Mouse (Mus musculus) left cerebral cortex, postnatal 36 days (tissue): ENCODE results near the gene Mast3. TPM values are rescaled to one million over a fixed set of nuclear protein-coding genes. Genes with fewer than 3 reads are reported as not detected.

ENCODE experiments used
- DNase-seq, 2 experiments: peaks; one replicate each; pipeline ENCODE4 v3.0.0; 2021 to 2022; ENCODE audit warnings: low spot score in 2 of 2, mixed read lengths in 1 of 2
- intact Hi-C: fragments of 180-260 bp; cut with DNase I; formaldehyde crosslinking; loops from one replicate; pipeline ENCODE4 v1.15.1; 2025
- total RNA-seq, 2 experiments: library from RNA; stranded (reverse); gene quantifications; 2 replicates each; pipeline ENCODE4 v1.2.3; 2021

Mast3 gene
- total RNA-seq, 2 experiments from 2014 or later = 312 to 338 TPM

DNA sequence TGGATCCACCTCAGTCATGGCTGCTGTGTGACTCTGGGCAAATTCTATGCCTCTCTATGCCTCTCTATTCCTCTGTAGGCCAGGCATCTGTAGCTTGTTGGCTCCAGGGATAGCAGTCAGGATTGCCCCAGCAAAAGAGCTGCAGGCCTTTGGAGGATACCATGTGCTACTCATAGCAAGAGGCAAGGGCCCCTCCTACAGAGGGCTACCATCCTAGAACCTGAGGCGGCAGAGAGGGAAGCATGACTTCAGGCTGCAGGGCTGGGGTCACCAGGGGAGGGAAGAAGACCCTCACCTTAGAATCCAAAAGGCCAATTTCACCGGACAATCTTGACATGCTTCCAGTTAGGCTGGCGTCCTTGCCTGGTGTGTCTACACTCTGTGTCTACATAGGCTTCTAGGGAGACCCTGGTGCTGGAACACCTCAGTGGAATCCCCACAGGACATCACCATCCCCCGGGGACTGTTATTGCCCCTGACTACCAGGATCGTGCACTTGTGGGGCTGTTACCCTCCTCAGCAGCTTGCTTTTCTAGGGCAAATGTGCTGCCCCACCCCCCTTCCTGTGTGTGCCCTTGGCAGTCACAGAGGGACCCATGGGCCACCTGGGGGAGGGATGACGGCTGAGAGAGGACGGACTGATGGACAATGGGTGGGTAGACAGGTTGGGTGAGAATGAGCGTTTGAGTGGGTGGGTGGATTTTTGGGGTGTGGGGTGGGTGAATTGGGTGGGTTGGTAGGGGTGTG is 4.3 kb upstream of the Mast3 start:
- intact Hi-C loops = no loop called here
- DNase-seq = no peak

DNA sequence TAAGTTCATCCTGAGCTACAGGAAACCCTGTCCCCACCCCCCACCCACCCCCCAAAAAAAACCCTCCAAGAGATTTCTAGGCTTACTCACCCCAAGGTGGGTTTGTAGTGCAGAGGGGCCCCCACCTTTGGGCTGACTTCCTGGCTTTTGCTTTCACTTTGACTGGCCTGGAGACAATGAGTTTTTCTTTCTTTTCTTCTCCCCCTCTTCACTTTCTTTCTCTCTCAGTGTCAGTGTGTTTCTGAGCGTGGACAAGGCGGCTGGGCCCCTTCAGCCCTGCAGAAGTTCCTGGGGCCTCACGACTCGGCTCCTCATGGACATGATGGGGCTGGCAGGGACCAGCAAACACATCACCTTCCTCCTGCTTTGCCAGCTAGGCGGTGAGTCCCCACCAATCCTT is 3.4 kb upstream of the Mast3 start, which contains the start of gene Il12rb1:
TSS of gene Il12rb1 (plus strand) at position 211 of the 400 bp plus-strand sequence.
- no peak for DNase-seq
- intact Hi-C loops = no loop called here

DNA sequence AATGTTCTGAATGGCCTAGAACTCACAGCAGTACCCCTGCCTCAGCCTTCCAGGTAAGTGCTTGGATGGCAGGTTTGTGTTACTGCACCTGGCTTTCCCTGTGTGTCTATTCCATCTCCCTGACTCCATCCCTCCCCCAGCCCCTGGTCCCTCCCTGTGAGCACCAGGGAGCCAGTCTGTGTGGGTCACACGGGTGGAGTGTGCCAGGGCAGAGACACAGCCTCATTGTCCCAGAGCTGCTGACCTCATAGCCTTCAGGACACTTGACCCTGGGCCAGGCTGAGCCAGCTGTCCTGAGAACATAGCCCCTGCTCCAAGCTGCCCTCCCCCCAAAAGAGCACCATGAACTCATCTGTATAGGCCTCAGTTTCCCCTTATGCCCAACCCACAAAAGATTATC is 2.5 kb upstream of the Mast3 start:
- DNase-seq = no peak
- intact Hi-C loops = no loop called here

DNA sequence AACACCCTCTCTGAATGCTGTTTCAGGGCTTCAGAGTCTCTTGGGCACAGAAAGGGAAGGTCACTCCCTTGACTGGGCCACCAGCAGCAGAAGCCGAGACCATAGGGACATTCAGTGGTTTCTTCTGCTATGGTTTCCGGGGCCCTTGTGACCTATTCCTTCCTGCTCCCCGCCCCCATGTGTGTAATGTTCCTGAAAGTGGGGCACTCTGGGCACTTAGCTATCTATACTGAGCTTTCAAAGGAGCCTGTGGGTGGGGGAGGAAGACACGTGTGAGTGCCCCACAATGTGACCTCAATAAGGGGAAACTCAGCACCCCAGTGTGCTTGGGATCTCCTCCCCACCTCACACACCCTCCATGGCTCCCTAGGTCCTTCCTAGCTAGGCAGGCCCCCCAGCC is 1.7 kb upstream of the Mast3 start:
- no peak for DNase-seq
- intact Hi-C loops = no loop called here

DNA sequence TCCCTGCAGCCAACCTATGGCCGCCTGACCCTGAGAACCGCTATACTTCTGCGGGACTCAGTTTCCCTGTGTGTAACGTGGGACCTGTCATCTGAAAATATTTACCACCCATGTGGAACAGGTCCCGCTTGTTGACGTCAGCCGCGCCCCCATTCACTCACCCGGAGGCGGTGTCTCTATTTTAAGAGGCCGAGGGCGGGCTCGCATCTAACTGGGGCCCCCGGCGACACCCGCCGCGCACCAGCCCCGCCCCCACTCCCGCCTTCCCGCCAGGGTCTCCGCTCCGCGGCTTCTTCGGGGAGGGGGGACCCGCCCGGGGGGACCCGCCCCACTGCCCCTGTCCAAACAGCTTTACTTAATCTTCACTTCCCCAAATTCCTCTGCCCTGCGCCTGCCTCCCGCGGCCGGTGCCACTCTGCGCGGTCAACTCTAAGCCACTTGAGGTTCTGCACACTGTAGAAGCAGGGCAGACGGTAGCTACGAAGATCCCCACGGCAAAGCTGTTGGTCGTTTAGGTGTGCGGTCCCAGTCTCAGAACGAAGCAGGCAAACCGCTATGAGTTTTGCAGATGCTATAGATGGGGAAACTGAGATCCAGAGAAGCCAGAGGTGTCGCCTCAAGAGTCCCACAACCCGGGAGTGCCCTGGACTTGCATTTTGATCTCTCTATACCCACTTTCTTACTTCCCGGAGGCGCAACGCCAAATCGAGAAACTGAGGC is 933 bp downstream of the Mast3 start:
- intact Hi-C loops = no loop called here
- peak; percentile 69 to 87 for DNase-seq

DNA sequence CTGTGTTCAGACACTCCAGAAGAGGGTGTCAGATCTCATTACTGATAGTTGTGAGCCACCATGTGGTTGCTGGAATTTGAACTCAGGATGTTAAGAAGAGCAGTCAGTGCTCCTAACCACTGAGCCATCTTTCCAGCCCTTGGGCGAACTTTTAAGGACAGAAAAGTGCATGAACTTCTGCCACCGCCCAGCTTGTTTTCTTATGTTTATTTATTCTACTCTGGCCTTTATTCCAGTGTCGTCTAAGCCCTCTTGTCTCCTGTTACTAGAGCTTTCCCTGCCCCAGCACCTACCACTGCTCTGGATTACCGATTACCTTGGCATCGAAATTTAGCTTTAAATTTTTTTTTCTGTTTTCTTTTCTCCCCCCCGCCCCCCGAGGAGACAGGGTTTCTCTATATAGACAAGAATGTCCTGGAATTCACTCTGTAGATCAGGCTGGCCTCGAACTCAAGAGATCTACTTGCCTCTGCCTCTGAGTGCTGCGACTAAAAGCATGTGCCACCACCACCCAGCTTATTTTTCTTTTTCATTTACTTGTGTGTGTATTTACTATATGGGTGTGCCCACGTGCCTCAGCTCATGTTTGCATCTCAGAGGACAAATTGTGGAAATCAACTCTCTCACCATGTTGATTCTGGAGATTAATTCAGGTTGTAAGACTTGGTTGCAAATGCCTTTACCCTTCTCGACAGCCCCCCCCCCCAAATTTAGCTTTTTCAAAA is 1.9 kb downstream of the Mast3 start:
- intact Hi-C loops = no loop called here
- no peak for DNase-seq

DNA sequence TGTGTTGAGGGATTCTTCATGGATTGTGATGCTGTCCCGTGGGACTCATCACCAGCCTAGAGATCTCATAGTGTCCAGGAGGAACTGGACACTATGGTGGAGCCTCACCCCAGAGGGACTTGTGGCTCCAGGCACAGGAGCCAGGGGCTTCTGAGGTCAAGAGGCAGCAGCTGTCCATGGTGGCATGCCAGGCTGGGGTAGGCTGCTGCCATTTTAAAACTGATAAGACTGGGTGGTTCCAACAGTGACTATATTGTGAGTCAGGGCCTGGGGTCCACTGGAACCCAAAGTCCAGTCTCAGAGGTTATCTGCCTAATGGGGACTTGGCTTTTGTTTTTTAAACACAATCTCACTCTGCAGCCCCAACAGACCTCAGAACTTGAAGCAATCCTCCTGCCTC is 3.0 kb downstream of the Mast3 start:
- intact Hi-C loops = no loop called here
- no peak for DNase-seq

DNA sequence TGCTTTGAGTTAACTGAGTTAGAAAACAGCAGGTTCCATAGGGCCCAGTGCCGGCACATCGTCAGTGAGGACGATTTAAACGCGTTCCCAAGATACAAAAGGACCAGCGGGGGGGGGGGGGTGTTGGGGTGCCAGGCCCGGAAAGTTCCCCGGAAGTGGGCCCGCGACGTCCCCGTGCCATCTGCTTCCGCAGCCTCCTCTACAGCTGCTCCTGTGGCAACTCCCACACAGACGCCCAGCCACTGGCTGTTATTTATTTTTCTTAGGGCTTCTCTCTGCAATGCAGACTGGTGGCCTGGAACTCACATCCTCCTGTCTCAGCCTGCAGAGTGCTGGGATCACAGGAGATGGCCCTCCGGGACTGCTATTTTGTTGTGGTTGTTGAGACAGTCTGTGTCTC is 3.7 kb downstream of the Mast3 start:
- DNase-seq = peak; percentile 81 to 85
- intact Hi-C loops = no loop called here

DNA sequence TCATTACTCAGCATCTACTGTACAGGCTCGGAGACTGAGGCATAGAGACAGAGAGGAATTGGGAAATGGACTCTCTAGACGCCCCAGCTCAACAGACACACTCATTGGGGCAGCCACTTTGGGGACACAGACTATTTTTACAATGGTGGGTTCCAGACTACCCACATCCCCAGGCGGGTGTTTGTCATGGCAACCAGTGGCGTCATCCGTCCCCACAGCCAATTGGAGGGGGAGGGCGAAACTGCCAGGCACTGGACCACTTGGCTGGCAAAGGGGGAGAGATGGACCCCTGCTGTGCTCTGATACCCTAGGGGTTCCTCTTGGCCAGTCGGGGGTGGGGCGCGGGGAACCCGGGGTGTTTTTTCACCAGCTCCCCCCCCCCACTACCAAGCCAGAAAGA is 4.2 kb downstream of the Mast3 start:
- intact Hi-C loops = no loop called here
- DNase-seq = peak; percentile 68 to 71

DNA sequence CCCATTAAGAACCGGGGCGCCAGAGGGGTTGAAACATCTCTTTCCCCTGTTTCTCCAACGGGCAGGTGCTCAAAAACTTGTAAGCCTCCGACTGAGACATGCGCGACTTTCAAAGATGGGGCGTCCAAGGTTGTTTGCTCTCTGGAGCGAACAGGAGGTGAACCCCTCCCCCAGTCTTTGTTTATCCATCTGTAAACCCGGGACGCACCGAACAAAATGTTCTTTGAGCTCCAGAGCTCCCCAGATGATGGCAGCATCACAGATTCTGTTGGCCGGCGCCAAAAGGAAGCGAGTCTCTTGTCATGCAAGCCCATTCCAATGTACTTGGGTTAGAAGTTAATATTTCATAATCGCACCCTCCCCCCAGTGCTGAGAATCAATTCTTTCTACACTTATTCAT is 6.6 kb downstream of the Mast3 start:
- DNase-seq = peak in 1 of 2 experiments; percentile 58
- intact Hi-C loops = loop anchor here (5.0 kb wide), 1 partner anchor 36 kb away; the partner anchor contains the start of gene Mpv17l2

DNA sequence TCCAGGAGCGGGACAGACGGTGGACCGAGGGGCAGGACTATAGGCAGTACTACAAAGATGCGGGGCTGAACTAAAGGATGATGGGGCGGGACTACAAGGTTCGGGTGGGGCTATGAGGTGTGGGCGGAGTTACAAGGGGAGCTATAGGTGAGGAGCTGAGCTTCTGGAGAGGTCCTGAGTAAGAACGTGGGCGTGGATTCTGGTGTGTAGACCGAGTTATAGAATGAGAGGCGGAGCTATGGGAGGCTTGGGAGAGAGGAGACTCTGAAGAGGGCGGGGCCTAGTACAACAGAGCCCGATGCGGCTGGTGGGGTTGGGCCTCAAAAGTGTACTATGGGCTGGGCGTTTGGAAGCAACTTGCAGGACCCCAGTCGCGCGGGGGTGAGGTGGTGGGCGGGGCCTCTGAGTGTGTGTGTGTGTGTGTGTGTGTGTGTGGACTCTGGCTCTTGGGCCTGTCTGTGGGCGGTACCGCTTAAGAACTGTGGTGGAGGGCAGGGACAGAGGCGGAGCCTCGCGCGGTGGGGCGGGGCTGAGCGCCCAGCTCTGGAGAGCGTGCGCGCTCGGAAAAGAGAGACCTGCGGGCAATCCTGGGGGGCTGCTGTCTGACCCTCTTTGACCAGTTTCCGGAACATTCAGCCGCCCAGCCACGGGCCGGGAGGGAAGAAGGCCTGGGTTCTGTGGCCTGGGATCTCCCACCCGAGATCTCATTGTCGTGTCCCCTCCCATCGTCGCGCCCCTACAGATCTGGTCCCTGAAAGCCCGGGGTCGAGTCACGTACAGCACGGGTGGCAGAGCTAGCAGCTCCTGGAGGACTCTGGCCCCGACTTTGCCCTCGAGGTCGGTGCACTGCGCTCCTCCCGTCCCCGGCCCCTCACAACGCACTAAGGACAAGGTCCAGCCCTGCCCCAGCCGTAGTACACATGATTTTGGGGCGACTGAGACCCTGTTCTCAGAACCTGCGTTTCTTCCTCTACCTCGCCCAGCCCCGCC is 7.5 kb downstream of the Mast3 start:
- peak; percentile 86 to 87 for DNase-seq
- intact Hi-C loops = loop anchor here (5.0 kb wide), 1 partner anchor 35 kb away; the partner anchor contains the start of gene Mpv17l2

DNA sequence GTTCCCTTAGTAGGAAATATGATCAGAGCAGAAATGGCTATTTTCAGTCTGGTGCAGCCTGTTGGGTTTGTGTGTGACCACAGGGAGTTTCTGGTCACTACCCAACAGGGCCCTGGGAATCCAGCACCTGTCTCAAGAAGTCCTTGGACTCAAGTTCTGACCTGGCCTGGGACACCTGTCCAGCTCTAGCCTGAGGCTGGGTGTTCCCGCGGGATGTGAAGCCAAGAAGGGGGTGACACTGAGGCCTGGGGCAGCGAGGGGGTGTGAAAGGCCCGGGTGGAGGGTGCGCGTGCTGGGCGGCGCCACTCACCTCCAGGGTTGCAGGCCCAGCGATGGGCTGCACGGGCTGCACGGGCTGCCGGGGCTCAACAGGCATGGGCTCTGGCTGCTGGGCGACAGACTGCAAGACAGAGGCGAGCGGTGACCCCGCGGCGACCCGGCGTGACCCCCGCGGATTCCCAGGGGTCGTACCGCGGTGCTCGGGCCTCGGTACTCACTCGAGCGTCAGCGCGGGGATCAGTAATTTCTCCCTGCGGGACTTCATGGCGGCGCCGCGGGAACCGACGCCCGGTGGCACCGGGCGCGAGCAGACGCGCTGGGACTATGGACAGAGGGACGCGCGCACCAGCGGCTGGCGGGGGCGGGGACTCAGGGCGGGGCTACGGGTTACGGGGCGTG is 8.3 kb downstream of the Mast3 start:
- intact Hi-C loops = loop anchor here (5.0 kb wide), 1 partner anchor 34 kb away; the partner anchor contains the start of gene Mpv17l2
- no peak for DNase-seq

DNA sequence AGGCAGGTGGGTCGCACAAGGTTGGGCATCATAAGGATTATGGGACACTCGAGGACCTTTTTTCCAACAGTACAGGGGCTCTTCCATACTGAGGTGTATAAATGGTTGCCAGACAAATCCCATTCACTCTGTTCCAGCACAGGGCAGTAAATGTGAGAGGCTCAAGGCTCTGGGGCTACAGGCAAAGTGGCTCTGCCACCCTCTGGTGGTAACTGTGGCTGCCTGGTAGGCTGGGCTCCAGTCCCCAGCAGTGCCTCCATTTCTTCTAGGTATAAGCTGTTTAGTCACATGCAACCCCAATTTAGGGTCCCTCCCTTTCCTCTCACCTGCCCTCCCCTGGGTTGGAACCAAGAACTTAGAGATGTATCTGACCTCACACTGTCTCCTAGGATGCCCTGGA is 9.5 kb downstream of the Mast3 start:
- no peak for DNase-seq
- intact Hi-C loops = loop anchor here (5.0 kb wide), 1 partner anchor 33 kb away; the partner anchor contains the start of gene Mpv17l2

DNA sequence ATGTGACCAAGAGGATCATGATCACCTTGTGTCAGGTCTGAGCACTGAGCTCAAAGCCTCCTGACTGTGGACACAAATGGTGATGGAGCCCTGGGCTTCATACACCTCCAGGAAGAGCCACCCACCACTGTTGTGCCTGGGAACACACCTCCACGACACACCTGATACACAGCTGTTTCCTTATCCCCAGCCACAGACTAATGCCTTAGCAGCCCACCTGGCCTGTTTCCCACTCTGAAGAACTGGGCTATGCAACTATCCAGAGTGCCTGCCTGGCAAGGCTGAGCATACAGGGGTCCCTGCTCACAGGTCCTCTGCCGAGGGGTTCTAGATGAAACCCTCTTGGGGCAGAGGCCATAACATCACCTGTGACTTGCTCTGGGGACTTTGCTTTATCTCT is 10.6 kb downstream of the Mast3 start:
- intact Hi-C loops = no loop called here
- DNase-seq = no peak

DNA sequence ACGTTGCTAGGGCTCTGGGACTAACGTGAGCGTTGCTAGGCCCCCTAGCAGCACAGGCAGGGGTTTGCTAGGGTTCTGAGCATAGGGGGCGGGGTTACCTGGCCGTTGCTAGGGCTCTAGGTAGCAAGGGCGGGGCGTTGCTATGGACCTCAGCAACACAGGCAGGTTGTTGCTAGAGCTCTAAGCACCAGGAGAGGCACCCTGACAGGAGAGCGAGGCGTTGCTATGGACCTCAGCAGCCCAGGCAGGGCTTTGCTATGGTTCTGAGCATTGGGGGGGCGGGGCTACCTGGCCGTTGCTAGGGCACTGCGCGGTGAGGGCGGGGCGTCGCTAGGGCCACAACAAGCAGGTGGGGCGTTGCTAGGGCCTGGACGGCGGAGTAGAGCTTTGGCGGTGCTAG is 12.2 kb downstream of the Mast3 start:
- DNase-seq = no peak
- intact Hi-C loops = loop anchor here (2.0 kb wide), 1 partner anchor 16 kb away; the partner anchor contains the start of gene Pik3r2

DNA sequence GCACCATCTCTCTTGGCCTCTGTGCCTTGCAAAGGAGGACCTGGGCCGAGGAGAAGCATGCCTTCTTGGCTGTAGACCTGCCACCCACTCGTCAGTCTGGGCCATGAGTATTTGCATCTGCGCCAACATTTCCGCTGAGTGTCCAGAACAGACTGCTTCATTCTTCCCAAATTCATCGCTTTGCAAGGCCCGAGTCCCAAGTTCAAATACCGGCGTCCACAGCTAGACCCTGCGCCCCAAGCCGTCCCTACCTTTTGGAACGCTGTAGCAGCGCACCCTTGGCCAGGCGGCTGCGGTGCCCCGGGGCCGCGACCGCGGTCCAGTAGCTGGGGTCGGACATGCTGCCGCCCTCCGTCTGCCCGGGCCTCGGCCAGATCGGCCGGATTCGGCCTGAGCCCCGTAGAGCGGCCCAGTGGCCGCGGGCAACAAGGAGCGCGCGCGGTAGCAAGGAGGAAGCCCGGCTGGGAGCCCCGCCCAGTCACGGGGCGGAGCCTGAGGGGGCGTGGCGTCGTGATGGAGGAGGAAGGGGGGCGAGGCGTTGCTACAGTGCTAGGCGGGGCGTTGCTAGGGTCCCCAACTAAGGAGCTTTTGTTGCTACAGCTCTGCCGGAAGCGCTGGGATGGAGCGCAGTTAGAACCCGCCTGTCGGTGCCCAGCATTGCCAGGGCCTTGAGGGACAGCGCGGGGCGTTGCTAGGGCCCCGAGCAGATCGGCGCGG is 12.7 kb downstream of the Mast3 start:
- peak; percentile 95 to 96 for DNase-seq
- intact Hi-C loops = loop anchor here (2.0 kb wide), 1 partner anchor 15 kb away; the partner anchor contains the start of gene Pik3r2

DNA sequence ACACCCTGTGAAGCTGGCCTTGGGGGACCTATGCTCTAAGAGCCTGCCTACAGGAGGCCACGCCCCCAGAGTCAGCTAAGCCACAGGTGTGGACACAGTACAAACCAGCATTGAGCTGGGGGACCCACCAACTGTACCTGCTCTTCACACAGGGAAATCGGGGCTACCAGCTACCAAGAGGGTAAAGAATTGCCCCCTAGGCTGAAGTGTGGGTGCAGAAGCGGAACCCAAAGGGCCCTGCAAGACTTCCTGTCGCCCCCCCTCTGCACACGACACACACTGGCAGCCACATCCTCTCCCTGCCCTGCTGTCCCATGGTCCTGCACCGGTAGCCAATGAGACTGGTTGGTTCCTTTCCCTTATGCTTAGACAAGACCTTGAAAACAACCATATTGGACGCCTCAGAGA is 13.6 kb downstream of the Mast3 start:
- intact Hi-C loops = no loop called here
- no peak for DNase-seq

DNA sequence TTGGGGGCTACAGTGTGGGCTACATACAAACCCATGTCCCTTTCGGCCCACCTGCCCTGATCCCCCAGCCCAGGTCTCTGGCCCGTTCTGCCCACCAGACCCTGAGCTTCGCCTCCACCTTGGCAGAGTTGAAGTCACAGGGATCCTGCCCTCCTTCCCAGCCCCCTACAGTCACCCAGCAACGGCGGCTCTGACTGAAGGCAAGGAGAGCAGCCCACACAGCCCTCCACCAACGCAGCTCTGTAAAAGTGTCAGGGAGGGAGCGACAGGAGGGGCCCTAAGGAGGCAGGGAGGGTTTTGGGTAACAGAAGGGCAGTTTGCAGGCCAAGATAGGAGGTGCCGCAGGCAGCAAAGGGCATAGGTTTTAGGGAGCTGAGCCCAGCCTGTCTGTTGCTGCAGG is 14.0 kb downstream of the Mast3 start:
- peak in 1 of 2 experiments; percentile 63 for DNase-seq
- intact Hi-C loops = no loop called here
